23 mouse cellular contexts compared by ENCODE assay signal in genomic region chr10:64876506-64876905, GRCm38 (mm10).
"Had no signal": no experiment of that assay in that cellular context is flagged by ENCODE, and none has a peak within 500 bp of the region (broad histone marks: within the 10 kb centered on the region; RNA-seq: fewer than 3 reads in every experiment).

No protein-coding gene starts in this region.

- H3K4me1 ChIP-seq: heart, embryonic 13.5 days; heart, embryonic 15.5 days; hindbrain, embryonic 13.5 days; hindbrain, embryonic 15.5 days; kidney, embryonic 15.5 days; limb, embryonic 13.5 days; limb, embryonic 15.5 days; liver, embryonic 12.5 days had no signal

- H3K27ac ChIP-seq: heart, adult 2 months; heart, embryonic 13.5 days; heart, embryonic 15.5 days; hindbrain, embryonic 13.5 days; hindbrain, embryonic 15.5 days; hindbrain, postnatal 0 days; kidney, embryonic 15.5 days; limb, embryonic 13.5 days; limb, embryonic 15.5 days; liver, embryonic 12.5 days; liver, embryonic 14.5 days had no signal

- H3K4me2 ChIP-seq: heart, embryonic 11.5 days; heart, embryonic 13.5 days; heart, embryonic 15.5 days; hindbrain, embryonic 13.5 days; hindbrain, embryonic 15.5 days; kidney, embryonic 15.5 days; limb, embryonic 13.5 days; limb, embryonic 15.5 days; liver, embryonic 12.5 days had no signal

- ATAC-seq: forebrain, postnatal 0 days; hindbrain, postnatal 0 days; intestine, embryonic 16.5 days; liver, embryonic 12.5 days had no signal

- H3K4me3 ChIP-seq: heart, adult 2 months; heart, embryonic 13.5 days; heart, embryonic 15.5 days; hindbrain, embryonic 13.5 days; hindbrain, embryonic 15.5 days; kidney, embryonic 15.5 days; limb, embryonic 13.5 days; limb, embryonic 15.5 days; liver, embryonic 12.5 days had no signal

- H3K27me3 ChIP-seq: heart, embryonic 13.5 days; heart, embryonic 15.5 days; hindbrain, embryonic 13.5 days; hindbrain, embryonic 15.5 days; kidney, embryonic 15.5 days; limb, embryonic 13.5 days; limb, embryonic 15.5 days; liver, embryonic 12.5 days had no signal

- H3K9ac ChIP-seq: forebrain, postnatal 0 days; heart, embryonic 13.5 days; heart, embryonic 15.5 days; hindbrain, embryonic 13.5 days; hindbrain, embryonic 15.5 days; kidney, embryonic 15.5 days; limb, embryonic 13.5 days; limb, embryonic 15.5 days; liver, embryonic 12.5 days; liver, embryonic 14.5 days had no signal

- H3K9me3 ChIP-seq: heart, embryonic 13.5 days; heart, embryonic 15.5 days; hindbrain, embryonic 13.5 days; hindbrain, embryonic 15.5 days; kidney, embryonic 15.5 days; limb, embryonic 13.5 days; limb, embryonic 15.5 days; liver, embryonic 12.5 days had no signal

- H3K36me3 ChIP-seq: heart, embryonic 13.5 days; heart, embryonic 15.5 days; hindbrain, embryonic 13.5 days; hindbrain, embryonic 15.5 days; kidney, embryonic 15.5 days; limb, embryonic 13.5 days; limb, embryonic 15.5 days; liver, embryonic 12.5 days had no signal

- DNase-seq: forebrain, postnatal 0 days; gastrocnemius, postnatal 14 days; gastrocnemius, postnatal 36 days; heart, adult 11 months; heart, adult 2 months; heart, postnatal 14 days; heart, postnatal 36 days; kidney, postnatal 10 days; layer of hippocampus, adult 9-11 months; layer of hippocampus, postnatal 36 days; left cerebral cortex, postnatal 4 days had no signal
